Mouse (Mus musculus) kidney, postnatal 10 days (tissue): ENCODE data around the gene Cbr3.
A peak's percentile ranks its signal among the peaks of the same experiment; 100 is the strongest.
"Not testable (repeated sequence)": the region's sequence is repeated elsewhere in the genome, so short reads cannot be mapped to it uniquely, and the experiment has no call there.

Experiments used
- DNase-seq: peaks from one replicate; pipeline ENCODE4 v3.0.0; 2021; ENCODE audit warnings: mixed read lengths

Cbr3 gene

GRCm38 (mm10) chr16:93682689-93683507 is at the start of gene Cbr3:
Cbr3 (plus strand) TSS chr16:93683215.
- DNase-seq, result peak; percentile 83

- DNase-seq, result no peak
These were observed 39.0 kb upstream of the Cbr3 start for GRCm38 (mm10) chr16:93644006-93644405.

- no peak for DNase-seq
These were observed 34.4 kb upstream of the Cbr3 start for GRCm38 (mm10) chr16:93648441-93649183.

- DNase-seq, result no peak
These were observed 15.0 kb upstream of the Cbr3 start for GRCm38 (mm10) chr16:93667976-93668375.

- DNase-seq, result no peak
These were observed 13.5 kb upstream of the Cbr3 start for GRCm38 (mm10) chr16:93669521-93669920.

- not testable (repeated sequence) for DNase-seq
These were observed 12.5 kb upstream of the Cbr3 start for GRCm38 (mm10) chr16:93670466-93670865.

- DNase-seq, result no peak
These were observed 12.0 kb upstream of the Cbr3 start for GRCm38 (mm10) chr16:93671064-93671463.

GRCm38 (mm10) chr16:93676376-93676775 is 6.6 kb upstream of the Cbr3 start:
- DNase-seq, result no peak

- no peak for DNase-seq
These were observed 4.8 kb upstream of the Cbr3 start for GRCm38 (mm10) chr16:93678206-93678605.

GRCm38 (mm10) chr16:93679165-93679564 is 3.9 kb upstream of the Cbr3 start:
- DNase-seq, result no peak

GRCm38 (mm10) chr16:93682156-93682688 is 793 bp upstream of the Cbr3 start:
- no peak for DNase-seq

- peak; percentile 43 for DNase-seq
These were observed 657 bp downstream of the Cbr3 start for GRCm38 (mm10) chr16:93683508-93684236.

- no peak for DNase-seq
These were observed 1.4 kb downstream of the Cbr3 start for GRCm38 (mm10) chr16:93684441-93684840.

GRCm38 (mm10) chr16:93685783-93686182 is 2.8 kb downstream of the Cbr3 start:
- not testable (repeated sequence) for DNase-seq

- no peak for DNase-seq
These were observed 3.4 kb downstream of the Cbr3 start for GRCm38 (mm10) chr16:93686421-93686820.

GRCm38 (mm10) chr16:93686945-93687344 is 3.9 kb downstream of the Cbr3 start:
- DNase-seq, result no peak

GRCm38 (mm10) chr16:93691206-93691841 is 8.3 kb downstream of the Cbr3 start:
- no peak for DNase-seq

GRCm38 (mm10) chr16:93692744-93693143 is 9.7 kb downstream of the Cbr3 start:
- no peak for DNase-seq

GRCm38 (mm10) chr16:93707116-93707515 is 24.1 kb downstream of the Cbr3 start:
- DNase-seq, result no peak

- DNase-seq, result no peak
These were observed 26.2 kb downstream of the Cbr3 start for GRCm38 (mm10) chr16:93709217-93709616.

- DNase-seq, result peak; percentile 79
These were observed 27.9 kb downstream of the Cbr3 start for GRCm38 (mm10) chr16:93710924-93711323.

GRCm38 (mm10) chr16:93711411-93712188 is 28.6 kb downstream of the Cbr3 start, which contains the start of gene Dop1b:
Dop1b (plus strand) TSS chr16:93711904.
- DNase-seq, result peak; percentile 100
